Mouse (Mus musculus) c-Kit-positive CD71-negative TER-119-negative erythroid progenitor cells, embryonic 14.5 days (primary cell): ENCODE measurements around the gene Gm9833.

ENCODE experiments used
- DNase-seq: peaks from one replicate; pipeline ENCODE4 v3.0.0-alpha.2; 2013; ENCODE audit warnings: low read depth

Gene Gm9833

GRCm38 (mm10) chr3:10123615-10124014, 35.7 kb downstream of the Gm9833 start:
- no peak for DNase-seq

- DNase-seq, result no peak
These were observed 36.2 kb downstream of the Gm9833 start for GRCm38 (mm10) chr3:10124071-10124470.

GRCm38 (mm10) chr3:10125301-10125700, 37.4 kb downstream of the Gm9833 start:
- no peak for DNase-seq

- DNase-seq, result no peak
These were observed 38.1 kb downstream of the Gm9833 start for GRCm38 (mm10) chr3:10126036-10126435.

GRCm38 (mm10) chr3:10126502-10126901, 38.6 kb downstream of the Gm9833 start:
- no peak for DNase-seq

- no peak for DNase-seq
These were observed 39.0 kb downstream of the Gm9833 start for GRCm38 (mm10) chr3:10126952-10127351.

- no peak for DNase-seq
These were observed 39.6 kb downstream of the Gm9833 start for GRCm38 (mm10) chr3:10127505-10127904.
